Mouse (Mus musculus): ENCODE results near the gene Med15.

DNA sequence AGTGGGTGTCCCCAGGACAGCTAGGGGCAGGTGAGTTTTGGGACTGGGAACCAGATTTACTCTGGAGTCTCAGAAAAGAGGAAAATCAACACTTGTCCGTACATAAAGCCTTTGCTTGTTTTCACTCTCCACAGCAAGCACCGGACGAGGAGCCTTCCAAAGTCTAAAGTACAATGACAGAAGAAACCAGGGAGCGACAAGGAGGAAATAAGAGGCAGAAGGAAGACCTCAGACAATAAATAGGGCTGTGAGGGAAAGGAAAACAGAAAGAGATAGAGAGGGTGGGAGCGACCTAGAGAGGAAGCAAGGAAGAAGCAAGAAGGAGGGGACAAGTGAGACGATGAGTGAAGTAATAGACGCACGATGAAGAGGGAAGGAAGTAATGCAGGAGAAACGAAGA, 26.2 kb upstream of the Med15 start:
- TF ChIP-seq POLR2A (IDR thresholded peaks at IDR 0.05; ENCODE audit: borderline replicate concordance, low read depth, low read length), result no peak
- no peak for TF ChIP-seq CTCF (IDR thresholded peaks at IDR 0.05; ENCODE audit: low read depth, low read length)

All from bone marrow macrophage, adult 2 months (primary cell).